Mouse (Mus musculus): Measurements from ENCODE around the gene Chrm3. TPM values are rescaled to one million over a fixed set of nuclear protein-coding genes. Genes with fewer than 3 reads are reported as not detected.

Gene Chrm3
- polyA plus RNA-seq, 1 experiment from 2014 or later, result 3.4 TPM

GRCm38 (mm10) chr13:10062681-10063080 is 298.0 kb downstream of the Chrm3 start:
- no peaks in the 10 kb centered on the region for H3K9me3 ChIP-seq (replicated peaks)
- ATAC-seq (ENCODE audit: low FRiP score), result no peak
- 88% methylated on average over 5 of the region's 5 CpGs for WGBS
- no peaks in the 10 kb centered on the region for H3K4me1 ChIP-seq
- H3K4me3 ChIP-seq (replicated peaks), result no peak overlapping the region
- no peaks in the 10 kb centered on the region for H3K36me3 ChIP-seq
- H3K9ac ChIP-seq (replicated peaks), result no peak overlapping the region
- no peaks in the 10 kb centered on the region for H3K27me3 ChIP-seq (replicated peaks)
- no peak overlapping the region for H3K27ac ChIP-seq (replicated peaks)
- no peak overlapping the region for H3K4me2 ChIP-seq

GRCm38 (mm10) chr13:10058993-10059392 is 301.7 kb downstream of the Chrm3 start:
- Histone ChIP-seq H3K4me1 (no peaks in the 10 kb centered on the region), H3K36me3 (no peaks in the 10 kb centered on the region), H3K27ac (replicated peaks) (no peak overlapping the region), H3K9ac (replicated peaks) (no peak overlapping the region), H3K9me3 (replicated peaks) (no peaks in the 10 kb centered on the region; the same call in 1 of the 2 replicates), H3K4me2 (no peak overlapping the region), H3K27me3 (replicated peaks) (no peaks in the 10 kb centered on the region), H3K4me3 (replicated peaks) (no peak overlapping the region)
- no peak for ATAC-seq (ENCODE audit: low FRiP score)
- 65% methylated on average over 1 of the region's 1 CpGs for WGBS

- Histone ChIP-seq H3K36me3 (no peaks in the 10 kb centered on the region), H3K9me3 (replicated peaks) (no peaks in the 10 kb centered on the region; the same call in 1 of the 2 replicates), H3K4me1 (no peaks in the 10 kb centered on the region), H3K9ac (replicated peaks) (no peak overlapping the region), H3K27ac (replicated peaks) (no peak overlapping the region), H3K4me2 (no peak overlapping the region), H3K4me3 (replicated peaks) (no peak overlapping the region), H3K27me3 (replicated peaks) (no peaks in the 10 kb centered on the region)
- no peak for ATAC-seq (ENCODE audit: low FRiP score)
- 87% methylated on average over 2 of the region's 2 CpGs for WGBS
Observed at GRCm38 (mm10) chr13:10057644-10058198, 302.9 kb downstream of the Chrm3 start.

- Histone ChIP-seq H3K9ac (replicated peaks) (no peak overlapping the region), H3K36me3 (no peaks in the 10 kb centered on the region), H3K27ac (replicated peaks) (no peak overlapping the region), H3K4me2 (no peak overlapping the region), H3K9me3 (replicated peaks) (no peaks in the 10 kb centered on the region; the same call in 1 of the 2 replicates), H3K27me3 (replicated peaks) (no peaks in the 10 kb centered on the region), H3K4me1 (no peaks in the 10 kb centered on the region), H3K4me3 (replicated peaks) (no peak overlapping the region)
- no peak for ATAC-seq (ENCODE audit: low FRiP score)
Observed at GRCm38 (mm10) chr13:10054086-10054485, 306.6 kb downstream of the Chrm3 start.

- no peaks in the 10 kb centered on the region; the same call in 1 of the 2 replicates for H3K9me3 ChIP-seq (replicated peaks)
- WGBS, result 77% methylated on average over 8 of the region's 8 CpGs
- no peak overlapping the region for H3K9ac ChIP-seq (replicated peaks)
- no peaks in the 10 kb centered on the region for H3K4me1 ChIP-seq
- no peak for ATAC-seq (ENCODE audit: low FRiP score)
- H3K27me3 ChIP-seq (replicated peaks), result no peaks in the 10 kb centered on the region
- no peak overlapping the region for H3K27ac ChIP-seq (replicated peaks)
- no peak overlapping the region for H3K4me2 ChIP-seq
- no peaks in the 10 kb centered on the region for H3K36me3 ChIP-seq
- H3K4me3 ChIP-seq (replicated peaks), result no peak overlapping the region
Observed at GRCm38 (mm10) chr13:10053301-10053889, 307.3 kb downstream of the Chrm3 start.

- no peak for ATAC-seq (ENCODE audit: low FRiP score)
- no peak overlapping the region for H3K4me2 ChIP-seq
- no peak overlapping the region for H3K9ac ChIP-seq (replicated peaks)
- H3K4me3 ChIP-seq (replicated peaks), result no peak overlapping the region
- no peaks in the 10 kb centered on the region for H3K9me3 ChIP-seq (replicated peaks)
- 89% methylated on average over 7 of the region's 7 CpGs for WGBS
- H3K36me3 ChIP-seq, result no peaks in the 10 kb centered on the region
- H3K4me1 ChIP-seq, result no peaks in the 10 kb centered on the region
- no peak overlapping the region for H3K27ac ChIP-seq (replicated peaks)
- no peaks in the 10 kb centered on the region for H3K27me3 ChIP-seq (replicated peaks)
Observed at GRCm38 (mm10) chr13:10045651-10046350, 314.8 kb downstream of the Chrm3 start.

- no peaks in the 10 kb centered on the region for H3K4me1 ChIP-seq
- no peak overlapping the region for H3K9ac ChIP-seq (replicated peaks)
- H3K36me3 ChIP-seq, result no peaks in the 10 kb centered on the region
- H3K4me2 ChIP-seq, result no peak overlapping the region
- 61% methylated on average over 4 of the region's 4 CpGs for WGBS
- H3K27ac ChIP-seq (replicated peaks), result no peak overlapping the region
- H3K27me3 ChIP-seq (replicated peaks), result no peaks in the 10 kb centered on the region
- no peak overlapping the region for H3K4me3 ChIP-seq (replicated peaks)
- no peak for ATAC-seq (ENCODE audit: low FRiP score)
- no peaks in the 10 kb centered on the region for H3K9me3 ChIP-seq (replicated peaks)
Observed at GRCm38 (mm10) chr13:10044084-10044483, 316.6 kb downstream of the Chrm3 start.

GRCm38 (mm10) chr13:10033570-10034399 is 326.9 kb downstream of the Chrm3 start:
- WGBS, result 64% methylated on average over 18 of the region's 18 CpGs
- Histone ChIP-seq H3K27me3 (replicated peaks) (no peaks in the 10 kb centered on the region), H3K27ac (replicated peaks) (no peak overlapping the region), H3K4me3 (replicated peaks) (no peak overlapping the region), H3K4me1 (no peaks in the 10 kb centered on the region), H3K4me2 (no peak overlapping the region), H3K9ac (replicated peaks) (no peak overlapping the region), H3K9me3 (replicated peaks) (no peaks in the 10 kb centered on the region), H3K36me3 (no peaks in the 10 kb centered on the region)
- no peak for ATAC-seq (ENCODE audit: low FRiP score)

GRCm38 (mm10) chr13:10031547-10031946 is 329.1 kb downstream of the Chrm3 start:
- no peak overlapping the region for H3K4me3 ChIP-seq (replicated peaks)
- H3K27ac ChIP-seq (replicated peaks), result no peak overlapping the region
- H3K4me1 ChIP-seq, result no peaks in the 10 kb centered on the region
- no peak overlapping the region for H3K9ac ChIP-seq (replicated peaks)
- no peak for ATAC-seq (ENCODE audit: low FRiP score)
- no peaks in the 10 kb centered on the region for H3K36me3 ChIP-seq
- no peaks in the 10 kb centered on the region for H3K27me3 ChIP-seq (replicated peaks)
- H3K9me3 ChIP-seq (replicated peaks), result no peaks in the 10 kb centered on the region
- H3K4me2 ChIP-seq, result no peak overlapping the region
- 76% methylated on average over 5 of the region's 5 CpGs for WGBS

- Histone ChIP-seq H3K4me2 (no peak overlapping the region), H3K9me3 (replicated peaks) (no peaks in the 10 kb centered on the region), H3K27ac (replicated peaks) (no peak overlapping the region), H3K4me3 (replicated peaks) (no peak overlapping the region), H3K27me3 (replicated peaks) (no peaks in the 10 kb centered on the region), H3K36me3 (no peaks in the 10 kb centered on the region), H3K4me1 (no peaks in the 10 kb centered on the region), H3K9ac (replicated peaks) (no peak overlapping the region)
- ATAC-seq (ENCODE audit: low FRiP score), result no peak
- WGBS, result 89% methylated on average over 6 of the region's 6 CpGs
Observed at GRCm38 (mm10) chr13:10029944-10030343, 330.7 kb downstream of the Chrm3 start.

GRCm38 (mm10) chr13:10025134-10025533 is 335.5 kb downstream of the Chrm3 start:
- Histone ChIP-seq H3K27ac (replicated peaks) (no peak overlapping the region), H3K4me1 (no peaks in the 10 kb centered on the region), H3K27me3 (replicated peaks) (no peaks in the 10 kb centered on the region), H3K4me2 (no peak overlapping the region), H3K9ac (replicated peaks) (no peak overlapping the region), H3K36me3 (no peaks in the 10 kb centered on the region), H3K4me3 (replicated peaks) (no peak overlapping the region), H3K9me3 (replicated peaks) (no peaks in the 10 kb centered on the region)
- ATAC-seq (ENCODE audit: low FRiP score), result no peak
- 95% methylated on average over 3 of the region's 3 CpGs for WGBS
